Mouse (Mus musculus): ENCODE measurements around the gene Tff3. TPM values are rescaled to one million over a fixed set of nuclear protein-coding genes. Genes with fewer than 3 reads are reported as not detected.

The Tff3 gene
- total RNA-seq, 4 experiments from 2014 or later: not detected

Other genes with a start within 250 kb of the Tff3 start
- under 1 TPM; 0.08 to 0.20 (median 0.11) TPM for gene Glp1r, start 227.8 kb downstream of the Tff3 start, total RNA-seq (2022)
- 1 to 10 TPM in 2 of 4 experiments, not detected in 2; 1.4 to 2.5 TPM for gene Umodl1, start 175.0 kb downstream of the Tff3 start, total RNA-seq (2022)
- gene Abcg1, start 72.0 kb downstream of the Tff3 start, total RNA-seq (2022): 10 to 100 TPM; 11.7 to 28.2 (median 16.2) TPM
- not detected for gene Tff2, start 14.6 kb upstream of the Tff3 start, total RNA-seq (2022)
- gene Tff1, start 35.6 kb upstream of the Tff3 start, total RNA-seq (2022): not detected
- gene Tmprss3, start 69.3 kb upstream of the Tff3 start, total RNA-seq (2022): not detected
- gene Ubash3a, start 78.2 kb upstream of the Tff3 start, total RNA-seq (2022): under 1 TPM; 0.12 to 0.51 (median 0.31) TPM
- gene Rsph1, start 147.7 kb upstream of the Tff3 start, total RNA-seq (2022): 10 to 100 TPM in 2 of 4 experiments, 1 to 10 TPM in 2; 3.9 to 14.9 (median 9.1) TPM
- 10 to 100 TPM; 13.1 to 26.4 (median 22.5) TPM for gene Slc37a1, start 157.1 kb upstream of the Tff3 start, total RNA-seq (2022)

Measured in adrenal gland, adult 8-10 months (tissue).